Mouse (Mus musculus): ENCODE results near the gene Fkbp1b. TPM values are rescaled to one million over a fixed set of nuclear protein-coding genes. Genes with fewer than 3 reads are reported as not detected.

The Fkbp1b gene
- polyA plus RNA-seq (2017; shearing (Covaris generic)) = not detected

DNA sequence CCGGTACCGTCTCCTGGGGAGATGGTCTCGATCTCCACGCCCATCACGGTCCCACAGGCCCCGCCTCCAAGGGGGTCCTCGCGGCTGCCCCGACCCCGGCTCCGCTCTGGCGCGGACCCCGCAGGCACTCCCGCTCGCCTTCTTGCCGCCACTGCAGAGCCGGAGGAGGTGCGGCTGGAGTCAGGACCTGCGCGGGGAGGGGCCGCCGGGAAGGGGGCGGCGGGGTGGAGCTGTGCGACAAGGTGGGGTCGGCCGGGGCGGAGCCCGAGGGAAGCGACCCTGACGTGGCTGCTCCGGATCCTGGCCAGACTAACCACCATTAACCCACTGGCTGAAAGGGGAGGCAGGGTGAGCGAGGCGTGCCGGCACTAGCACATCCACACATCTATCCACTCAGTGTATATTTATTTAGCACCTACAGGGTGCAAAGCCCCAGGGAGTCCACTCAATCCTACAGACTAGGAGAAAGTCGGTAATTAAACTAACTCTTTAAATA is at the start of gene Fkbp1b:
Fkbp1b (minus strand) TSS at position 200 of the 496 bp plus-strand sequence.

DNA sequence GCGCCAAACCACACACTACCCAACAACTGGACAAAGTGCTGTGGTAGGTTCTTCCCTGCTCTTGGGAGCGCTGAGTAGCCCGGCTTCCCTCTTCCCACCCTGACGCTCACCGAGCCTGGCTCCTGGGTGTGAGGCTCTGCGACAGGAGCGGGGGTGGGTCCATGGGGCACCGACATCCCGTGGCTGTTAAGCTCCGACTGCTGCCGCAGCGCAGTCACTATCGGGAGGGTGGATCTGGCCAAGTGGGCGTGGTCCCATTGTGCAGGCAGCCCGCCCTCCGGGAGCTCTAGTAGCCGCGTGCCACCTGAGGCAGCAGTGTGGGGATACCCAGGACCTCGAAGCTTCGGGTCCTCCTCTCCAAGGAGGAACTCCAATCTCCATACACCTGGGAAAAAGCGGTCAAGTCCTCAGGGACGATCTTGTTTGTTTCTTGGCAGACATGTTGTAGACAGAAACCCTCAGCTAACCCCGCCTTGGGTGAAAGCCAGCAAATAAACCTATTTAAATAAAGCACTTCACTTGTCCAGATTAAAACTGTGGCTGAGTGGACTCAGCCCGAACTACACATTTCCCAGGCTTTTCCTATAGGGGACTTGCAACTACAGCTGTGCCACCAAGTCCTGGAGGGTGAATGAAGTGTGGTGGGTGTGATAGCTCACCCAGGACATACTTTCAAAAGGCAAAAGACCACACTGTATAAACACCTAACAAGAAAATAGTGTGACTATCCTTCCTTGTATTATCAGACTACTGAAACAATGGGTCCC is 33.0 kb upstream of the Fkbp1b start, which contains the start of gene Mfsd2b:
Mfsd2b (minus strand) TSS at position 199 of the 767 bp plus-strand sequence.

DNA sequence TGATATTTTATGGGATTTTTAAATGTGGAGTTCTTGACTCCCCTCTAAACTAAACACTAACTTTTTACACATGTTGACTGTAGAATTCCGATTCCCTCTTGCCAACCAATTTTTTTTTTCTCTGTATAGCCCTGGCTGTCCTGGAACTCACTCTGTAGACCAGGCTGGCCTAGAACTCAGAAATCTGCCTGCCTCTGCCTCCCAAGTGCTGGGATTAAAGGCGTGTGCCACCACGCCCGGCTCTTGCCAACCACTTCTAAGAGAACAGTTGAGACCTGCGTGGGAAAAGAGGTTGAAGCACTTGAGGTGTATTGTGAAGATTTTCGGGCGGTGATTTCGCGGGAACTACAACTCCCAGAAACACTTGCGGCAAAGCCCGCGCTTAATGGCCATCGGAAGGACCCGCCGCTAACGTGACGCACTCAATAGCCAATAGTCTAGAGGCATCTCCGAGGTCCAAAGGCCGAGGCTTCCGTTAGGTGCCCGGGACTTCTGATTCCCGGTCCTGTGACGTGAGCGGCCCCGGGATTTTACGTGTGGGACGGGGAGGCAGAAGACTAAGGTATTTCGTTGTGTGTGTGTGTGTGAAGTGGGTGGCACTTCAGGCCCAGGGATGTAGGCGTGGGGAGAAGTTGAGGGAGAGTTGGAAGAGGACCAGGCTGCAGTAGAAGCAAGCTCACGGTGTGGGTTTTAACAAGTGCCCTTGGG is 1.7 kb upstream of the Fkbp1b start, which contains the start of gene Wdcp:
Wdcp (plus strand) TSS at position 414 of the 708 bp plus-strand sequence.

DNA sequence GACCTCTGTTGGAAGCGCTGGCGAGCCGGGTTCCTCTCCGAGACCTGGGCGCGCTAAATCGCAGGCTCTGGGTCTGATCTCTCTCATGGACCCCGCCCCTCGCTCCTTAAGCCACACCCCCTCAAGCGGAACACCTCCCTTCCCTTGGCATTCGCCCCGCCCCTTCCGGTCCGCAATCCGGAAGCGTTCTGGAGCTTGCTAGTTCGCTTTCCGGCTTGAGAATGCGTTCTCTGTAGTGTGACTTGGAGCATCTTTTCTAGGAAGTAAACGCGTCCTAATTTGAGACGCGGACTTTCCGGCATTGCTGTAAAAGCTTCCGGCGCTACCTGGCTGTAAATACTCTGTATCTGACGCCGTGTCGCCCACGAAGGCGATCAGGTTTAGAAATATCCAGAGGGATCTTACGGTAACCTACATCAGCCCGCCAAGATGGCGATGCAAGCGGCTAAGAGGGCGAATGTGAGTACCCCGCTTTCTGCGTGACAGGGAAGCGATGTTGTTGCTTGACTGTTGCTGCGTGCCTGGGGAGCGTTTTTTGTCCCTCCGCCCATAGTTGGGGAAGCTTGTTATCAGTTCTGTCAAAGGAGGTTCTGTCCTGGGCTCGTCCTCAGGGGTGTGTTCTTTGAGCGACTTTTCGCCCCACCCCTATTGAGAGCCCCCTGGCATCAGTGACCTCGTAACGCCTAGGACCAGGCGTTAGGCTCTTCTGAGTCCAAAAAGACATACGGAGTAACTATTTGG is 23.9 kb downstream of the Fkbp1b start, which contains the start of gene Sf3b6:
Sf3b6 (plus strand) TSS at position 184 of the 741 bp plus-strand sequence.

Other genes with a start within 250 kb of the Fkbp1b start
- gene Itsn2, start 249.0 kb downstream of the Fkbp1b start, polyA plus RNA-seq (2017; shearing (Covaris generic)) = 166 TPM
- gene Gm3625, start 248.7 kb downstream of the Fkbp1b start, polyA plus RNA-seq (2017; shearing (Covaris generic)) = not detected
- gene Fam228a, start 103.2 kb downstream of the Fkbp1b start, polyA plus RNA-seq (2017; shearing (Covaris generic)) = 0.34 TPM
- not detected for gene Pfn4, start 72.6 kb downstream of the Fkbp1b start, polyA plus RNA-seq (2017; shearing (Covaris generic))
- gene Fam228b, start 72.3 kb downstream of the Fkbp1b start, polyA plus RNA-seq (2017; shearing (Covaris generic)) = not detected
- 358 TPM for gene Sf3b6, start 24.0 kb downstream of the Fkbp1b start, polyA plus RNA-seq (2017; shearing (Covaris generic))
- gene Wdcp, start 1.7 kb upstream of the Fkbp1b start, polyA plus RNA-seq (2017; shearing (Covaris generic)) = 4.6 TPM
- 0.37 TPM for gene Mfsd2b, start 32.8 kb upstream of the Fkbp1b start, polyA plus RNA-seq (2017; shearing (Covaris generic))
- 81.3 TPM for gene Ubxn2a, start 66.1 kb upstream of the Fkbp1b start, polyA plus RNA-seq (2017; shearing (Covaris generic))
- gene Atad2b, start 75.8 kb upstream of the Fkbp1b start, polyA plus RNA-seq (2017; shearing (Covaris generic)) = 43.1 TPM